Mouse (Mus musculus) limb, embryonic 11.5 days (tissue): ENCODE results near the gene Rad1. TPM values are rescaled to one million over a fixed set of nuclear protein-coding genes. Genes with fewer than 3 reads are reported as not detected.

Source experiments
- ATAC-seq: fragments of 200-750 bp; cut with Nextera tagmentation; 2 replicates; pipeline ENCODE4 v1.8.0; 2017; ENCODE audit warnings: low read depth; ENCODE audit not compliant: insufficient number of reproducible peaks, low FRiP score, low TSS enrichment
- DNase-seq: peaks from one replicate; pipeline ENCODE4 v3.0.0-alpha.2; 2015; ENCODE audit warnings: low spot score
- H3K27ac ChIP-seq: fragments of 300-500 bp; sonication (generic); replicated peaks from 2 replicates; pipeline ENCODE4 v1.5.1; 2014; ENCODE audit warnings: low read depth, mild to moderate bottlenecking, low read length
- H3K27me3 ChIP-seq: fragments of 300-500 bp; sonication (generic); 2 replicates; pipeline ENCODE4 v1.6.1; 2014; ENCODE audit warnings: mild to moderate bottlenecking, low read length, mixed read lengths; ENCODE audit not compliant: control insufficient read depth, insufficient read depth
- H3K36me3 ChIP-seq: fragments of 300-500 bp; sonication (generic); 2 replicates; pipeline ENCODE4 v1.6.1; 2014; ENCODE audit warnings: mild to moderate bottlenecking, low read length, moderate library complexity, mixed read lengths; ENCODE audit not compliant: control insufficient read depth, insufficient read depth
- H3K4me1 ChIP-seq: fragments of 300-500 bp; sonication (generic); 2 replicates; pipeline ENCODE4 v1.6.1; 2014; ENCODE audit warnings: low read length, mixed read lengths; ENCODE audit not compliant: control insufficient read depth, insufficient read depth
- H3K4me2 ChIP-seq: fragments of 300-500 bp; sonication (generic); 2 replicates; pipeline ENCODE4 v1.6.1; 2014; ENCODE audit warnings: low read depth, mild to moderate bottlenecking, moderate library complexity; ENCODE audit not compliant: severe bottlenecking
- H3K4me3 ChIP-seq: fragments of 300-500 bp; sonication (generic); 2 replicates; pipeline ENCODE4 v1.5.1; 2014; ENCODE audit warnings: low read depth, low read length
- H3K9ac ChIP-seq: fragments of 300-500 bp; sonication (generic); 2 replicates; pipeline ENCODE4 v1.6.1; 2014; ENCODE audit warnings: mild to moderate bottlenecking, low read length
- H3K9me3 ChIP-seq: fragments of 300-500 bp; sonication (generic); 2 replicates; pipeline ENCODE4 v1.6.1; 2016; ENCODE audit warnings: low read length; ENCODE audit not compliant: control insufficient read depth
- WGBS: fragments of 180-500 bp; shearing (Covaris S2); extraction: QIAGEN DNeasy Blood & Tissue Kit; methylation state at CpG from one replicate; pipeline ENCODE4 v1.1.7; 2014; 5-methylcytosine and 5-hydroxymethylcytosine counted together
- polyA plus RNA-seq: library from polyadenylated mRNA; unstranded; fragments of >200 nt; fragmentation: Nextera tagmentation; extraction: Ambion mirVana; gene quantifications from 2 replicates; pipeline ENCODE4 v1.2.1, GENCODE M21; 2014

The Rad1 gene
- 33.6 and 39.1 TPM in 2 replicates for polyA plus RNA-seq

DNA sequence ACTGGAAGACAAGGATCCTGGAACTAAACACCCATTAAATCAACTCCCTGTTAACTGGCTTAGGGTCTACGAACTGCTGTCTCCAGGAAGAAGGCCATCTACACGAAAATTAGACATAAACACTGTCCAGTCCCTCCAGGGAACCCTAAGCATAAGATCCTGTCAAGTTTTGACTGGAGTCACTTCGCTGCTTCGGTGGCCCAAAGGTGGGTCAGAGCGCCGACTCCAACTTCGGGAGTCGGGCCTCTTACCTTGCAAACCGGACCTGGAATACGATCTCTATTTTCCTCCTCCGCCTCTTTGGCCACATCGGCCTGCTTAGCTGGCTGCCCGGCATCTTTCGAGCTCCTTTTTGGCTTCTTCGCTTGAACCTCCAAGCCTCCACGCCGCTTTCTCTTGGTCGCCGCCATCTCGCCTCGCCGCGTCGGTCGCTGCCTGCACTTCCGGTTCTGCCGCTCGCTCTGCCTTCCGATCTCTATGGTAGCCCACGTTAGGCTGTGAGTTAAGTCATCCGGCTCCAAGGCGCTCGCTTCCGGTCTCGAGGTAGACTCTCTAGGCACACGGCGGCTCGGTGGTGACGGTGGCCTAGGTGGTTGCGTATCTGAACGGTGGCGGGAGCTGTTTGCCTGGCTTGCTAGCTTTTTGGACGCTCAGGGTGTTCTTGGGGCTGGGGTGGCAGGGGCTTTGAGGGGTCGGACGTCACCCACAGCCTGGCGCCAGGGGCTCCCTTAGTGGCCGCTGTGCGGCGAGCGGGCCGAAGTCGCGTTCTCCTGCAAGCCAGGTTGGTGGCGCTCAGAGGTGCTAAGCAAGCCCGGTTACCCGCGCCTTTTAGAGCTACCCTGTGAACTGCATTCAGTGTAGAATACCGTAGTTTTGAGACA lies at the start of gene Rad1, which contains the start of gene Brix1:
TSS of gene Rad1 (plus strand) at position 535 of the 881 bp plus-strand sequence.
TSS of gene Brix1 (minus strand) at position 464 of the 881 bp plus-strand sequence.
- Histone ChIP-seq H3K4me2 (peak within 1 kb of the TSS; percentile 80), H3K27me3 (no peaks in the 10 kb centered on the region), H3K36me3 (peaks cover 10% of the 10 kb centered on the region; the same call in 1 of the 2 replicates), H3K4me3 (peak within 1 kb of the TSS; percentile 67), H3K27ac (no peak within 1 kb of the TSS), H3K9me3 (no peaks in the 10 kb centered on the region), H3K9ac (peak within 1 kb of the TSS; percentile 85), H3K4me1 (no peaks in the 10 kb centered on the region)
- WGBS, result under 1% methylated on average over 58 of the region's 58 CpGs
- DNase-seq (peak; percentile 96), ATAC-seq (peak; percentile 98)

- DNase-seq, result no peak
- 81% methylated on average over 1 of the region's 1 CpGs for WGBS
- no peak for ATAC-seq
- no peak overlapping the region for H3K4me3 ChIP-seq
- H3K27me3 ChIP-seq, result no peaks in the 10 kb centered on the region
- H3K4me1 ChIP-seq, result no peaks in the 10 kb centered on the region
- no peak overlapping the region for H3K27ac ChIP-seq
- no peaks in the 10 kb centered on the region for H3K36me3 ChIP-seq
- no peaks in the 10 kb centered on the region; the same call in 1 of the 2 replicates for H3K9me3 ChIP-seq
- H3K9ac ChIP-seq, result no peak overlapping the region
- no peak overlapping the region for H3K4me2 ChIP-seq
Observed at GRCm38 (mm10) chr15:10436893-10437292, 48.9 kb upstream of the Rad1 start.

GRCm38 (mm10) chr15:10439963-10440362 lies 45.9 kb upstream of the Rad1 start:
- Histone ChIP-seq H3K4me2 (no peak overlapping the region), H3K27me3 (no peaks in the 10 kb centered on the region), H3K9me3 (no peaks in the 10 kb centered on the region; the same call in 1 of the 2 replicates), H3K27ac (no peak overlapping the region), H3K36me3 (no peaks in the 10 kb centered on the region), H3K4me1 (no peaks in the 10 kb centered on the region), H3K4me3 (no peak overlapping the region), H3K9ac (no peak overlapping the region)
- DNase-seq, result no peak
- WGBS, result 87% methylated on average over 6 of the region's 6 CpGs
- no peak for ATAC-seq

DNA sequence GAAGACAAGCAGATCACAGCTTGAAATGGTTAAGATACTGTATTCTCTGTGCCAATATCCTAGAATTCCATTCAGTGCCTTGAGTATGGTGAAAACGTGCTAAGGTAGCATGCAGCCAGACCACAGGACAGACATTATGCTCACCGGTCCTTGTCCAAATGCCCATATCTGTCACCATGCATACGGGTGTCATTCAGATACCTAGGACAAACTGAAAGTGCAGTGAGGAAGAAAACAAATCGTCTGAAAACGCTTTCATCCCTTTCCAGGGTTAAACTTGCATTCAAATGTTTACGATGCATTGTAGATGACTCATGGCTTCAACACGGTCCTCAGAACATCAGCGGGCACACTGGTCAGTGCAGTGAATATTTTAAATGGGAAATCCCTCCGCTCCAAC lies 44.3 kb upstream of the Rad1 start:
- no peaks in the 10 kb centered on the region for H3K27me3 ChIP-seq
- H3K4me1 ChIP-seq, result no peaks in the 10 kb centered on the region
- no peak overlapping the region for H3K27ac ChIP-seq
- no peak overlapping the region for H3K9ac ChIP-seq
- ATAC-seq (no peak), DNase-seq (no peak)
- H3K4me2 ChIP-seq, result no peak overlapping the region
- no peaks in the 10 kb centered on the region for H3K36me3 ChIP-seq
- no peak overlapping the region for H3K4me3 ChIP-seq
- no peaks in the 10 kb centered on the region; the same call in 1 of the 2 replicates for H3K9me3 ChIP-seq
- 92% methylated on average over 9 of the region's 9 CpGs for WGBS

- no peak for DNase-seq
- Histone ChIP-seq H3K27ac (no peak overlapping the region), H3K27me3 (no peaks in the 10 kb centered on the region), H3K36me3 (no peaks in the 10 kb centered on the region), H3K9me3 (no peaks in the 10 kb centered on the region), H3K9ac (no peak overlapping the region), H3K4me3 (no peak overlapping the region), H3K4me1 (no peaks in the 10 kb centered on the region), H3K4me2 (no peak overlapping the region)
- WGBS, result 92% methylated on average over 1 of the region's 1 CpGs
- no peak for ATAC-seq
Observed at GRCm38 (mm10) chr15:10442275-10442674, 43.5 kb upstream of the Rad1 start.

DNA sequence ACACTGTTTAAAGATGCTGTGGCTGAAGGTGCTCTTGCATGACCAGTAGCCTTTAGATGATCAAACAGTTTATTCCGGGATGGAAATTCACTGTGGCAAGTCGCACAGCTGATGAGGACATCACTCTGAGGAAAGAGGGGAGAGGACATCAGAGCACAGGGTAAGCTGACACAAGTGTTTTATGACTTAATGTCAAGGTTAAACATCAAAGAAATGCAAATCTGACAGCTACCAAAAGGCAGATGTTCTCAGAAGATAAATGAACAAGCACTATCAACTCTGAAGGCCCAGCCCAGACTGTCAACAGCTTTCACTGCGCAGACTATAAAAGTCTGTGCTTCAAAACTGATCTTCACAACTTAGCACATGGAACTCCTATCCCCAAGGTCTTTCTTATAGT lies 38.7 kb upstream of the Rad1 start:
- Histone ChIP-seq H3K4me1 (no peaks in the 10 kb centered on the region), H3K27me3 (no peaks in the 10 kb centered on the region), H3K9ac (no peak overlapping the region), H3K4me2 (no peak overlapping the region), H3K27ac (no peak overlapping the region), H3K36me3 (peaks cover 5% of the 10 kb centered on the region; the same call in 1 of the 2 replicates), H3K4me3 (no peak overlapping the region), H3K9me3 (no peaks in the 10 kb centered on the region)
- WGBS, result 76% methylated on average over 3 of the region's 3 CpGs
- DNase-seq (no peak), ATAC-seq (no peak)

GRCm38 (mm10) chr15:10460986-10461385 lies 24.8 kb upstream of the Rad1 start:
- Histone ChIP-seq H3K4me2 (no peak overlapping the region), H3K9ac (no peak overlapping the region)

DNA sequence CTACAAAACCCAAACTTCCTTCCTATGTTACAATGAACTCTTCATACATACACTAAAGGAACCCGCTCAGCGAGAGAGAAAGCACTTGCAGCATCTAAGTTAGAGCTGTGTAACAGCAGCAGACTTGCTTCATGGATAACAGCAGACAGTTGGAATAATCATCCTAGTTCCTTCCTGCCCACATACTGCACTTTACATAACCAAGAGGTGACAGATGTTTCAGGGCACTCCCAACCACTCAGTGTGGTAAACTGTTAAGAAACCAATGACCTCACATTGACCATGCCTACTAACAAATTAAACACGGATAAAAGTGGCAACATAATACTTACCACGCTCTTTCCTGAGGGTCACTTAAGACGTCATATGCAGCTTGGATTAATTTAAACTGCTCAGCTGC lies 22.3 kb upstream of the Rad1 start:
- Histone ChIP-seq H3K36me3 (peaks cover 5% of the 10 kb centered on the region; the same call in 1 of the 2 replicates), H3K27me3 (no peaks in the 10 kb centered on the region), H3K4me2 (no peak overlapping the region), H3K9ac (no peak overlapping the region), H3K4me1 (no peaks in the 10 kb centered on the region), H3K27ac (no peak overlapping the region), H3K9me3 (no peaks in the 10 kb centered on the region), H3K4me3 (no peak overlapping the region)
- ATAC-seq, result no peak
- 83% methylated on average over 5 of the region's 5 CpGs for WGBS
- DNase-seq, result no peak

More at GRCm38 (mm10) chr15:10460986-10461385, 24.8 kb upstream of the Rad1 start:
- peaks cover 5% of the 10 kb centered on the region; the same call in 1 of the 2 replicates for H3K36me3 ChIP-seq
- 91% methylated on average over 12 of the region's 12 CpGs for WGBS
- DNase-seq (no peak), ATAC-seq (no peak)
- no peaks in the 10 kb centered on the region for H3K9me3 ChIP-seq
- H3K27ac ChIP-seq, result no peak overlapping the region
- H3K27me3 ChIP-seq, result no peaks in the 10 kb centered on the region
- no peak overlapping the region for H3K4me3 ChIP-seq
- no peaks in the 10 kb centered on the region for H3K4me1 ChIP-seq
